Mouse (Mus musculus) CH12.LX (cell line): ENCODE results near the gene Irx4. TPM values are rescaled to one million over a fixed set of nuclear protein-coding genes. Genes with fewer than 3 reads are reported as not detected.

ENCODE experiments used
- DNase-seq: peaks from one replicate; pipeline ENCODE4 v3.0.0-alpha.2; 2013; ENCODE audit errors: extremely low read depth
- H3K27ac ChIP-seq: 2 replicates; pipeline ENCODE4 v1.5.1; 2012; ENCODE audit warnings: low read depth, mild to moderate bottlenecking, control low read depth, moderate library complexity; ENCODE audit not compliant: insufficient read depth
- H3K27me3 ChIP-seq: replicated peaks from 2 replicates; pipeline ENCODE3; 2012; ENCODE audit warnings: inconsistent platforms
- H3K36me3 ChIP-seq, 2 experiments: replicated peaks in 1 of 2; 2 replicates each; pipeline versions ENCODE3 to v1.6.1; 2012; ENCODE audit warnings: inconsistent platforms in 1 of 2, low read length in 1 of 2, mild to moderate bottlenecking in 1 of 2, mixed read lengths in 1 of 2, moderate library complexity in 1 of 2; ENCODE audit not compliant: control insufficient read depth in 1 of 2, insufficient read depth in 1 of 2
- H3K4me1 ChIP-seq, 2 experiments: 2 replicates each; pipeline ENCODE4 v1.6.1; 2012; ENCODE audit warnings: inconsistent platforms in 1 of 2, moderate library complexity in 1 of 2; ENCODE audit not compliant: insufficient read depth in 2 of 2, control insufficient read depth in 1 of 2
- H3K4me2 ChIP-seq: 2 replicates; pipeline ENCODE4 v1.6.1; 2012; ENCODE audit warnings: low read depth, mild to moderate bottlenecking, control low read depth; ENCODE audit not compliant: poor library complexity, insufficient read depth, severe bottlenecking
- H3K4me3 ChIP-seq, 3 experiments: fragments of 150-350 bp in 1 of 3; sonication (generic) in 1 of 3; replicated peaks in 1 of 3; 2 replicates each; pipeline versions ENCODE3 to v1.5.1; 2011 to 2012; ENCODE audit warnings: low read depth in 2 of 3, low read length in 2 of 3, mild to moderate bottlenecking in 2 of 3, moderate library complexity in 2 of 3, control low read depth in 1 of 3, improper control_type of control experiment in 1 of 3, inconsistent platforms in 1 of 3, mixed read lengths in 1 of 3; ENCODE audit not compliant: poor library complexity in 1 of 3
- H3K79me2 ChIP-seq: replicated peaks from 2 replicates; pipeline ENCODE4 v1.6.1; 2012; ENCODE audit warnings: mild to moderate bottlenecking, moderate library complexity; ENCODE audit not compliant: control insufficient read depth, poor library complexity, insufficient read depth, severe bottlenecking; ENCODE audit errors: extremely low read depth
- H3K9ac ChIP-seq: 2 replicates; pipeline ENCODE4 v1.6.1; 2012; ENCODE audit warnings: low read depth, mild to moderate bottlenecking, control low read depth, moderate library complexity; ENCODE audit not compliant: insufficient read depth
- H3K9me3 ChIP-seq: replicated peaks from 2 replicates; pipeline ENCODE3; 2012; ENCODE audit warnings: low read length, inconsistent platforms, mixed read lengths
- BHLHE40 ChIP-seq: IDR thresholded peaks from 2 replicates; pipeline ENCODE4 v1.6.1; 2011; ENCODE audit warnings: mild to moderate bottlenecking, low read depth, low read length, improper control_type of control experiment
- E2F4 ChIP-seq: IDR thresholded peaks from 2 replicates; pipeline ENCODE4 v1.6.1; 2011; ENCODE audit warnings: low read depth, low read length, improper control_type of control experiment; ENCODE audit not compliant: insufficient replicate concordance
- ELF1 ChIP-seq: IDR thresholded peaks from 2 replicates; pipeline ENCODE4 v1.6.1; 2014; ENCODE audit warnings: low read depth, mild to moderate bottlenecking, inconsistent platforms, low read length, improper control_type of control experiment
- ETS1 ChIP-seq: conservative IDR thresholded peaks from 2 replicates; pipeline ENCODE4 v1.6.1; 2012; ENCODE audit warnings: low read depth, mild to moderate bottlenecking, inconsistent platforms, low read length, improper control_type of control experiment, moderate library complexity
- GABPA ChIP-seq: IDR thresholded peaks from 2 replicates; pipeline ENCODE4 v1.6.1; 2012; ENCODE audit warnings: low read depth, low read length, improper control_type of control experiment, inconsistent platforms; ENCODE audit not compliant: insufficient replicate concordance
- HCFC1 ChIP-seq: IDR thresholded peaks from 2 replicates; pipeline ENCODE4 v1.6.1; 2012; ENCODE audit warnings: low read depth, mild to moderate bottlenecking, inconsistent platforms, low read length, improper control_type of control experiment
- IRF4 ChIP-seq: IDR thresholded peaks from 2 replicates; pipeline ENCODE4 v1.6.1; 2014; ENCODE audit warnings: low read depth, mild to moderate bottlenecking, inconsistent platforms, low read length, improper control_type of control experiment
- KAT2A ChIP-seq: IDR thresholded peaks from 2 replicates; pipeline ENCODE4 v1.6.1; 2012; ENCODE audit warnings: low read length, improper control_type of control experiment, inconsistent platforms; ENCODE audit not compliant: insufficient replicate concordance
- MAX ChIP-seq: IDR thresholded peaks from 2 replicates; pipeline ENCODE4 v1.6.1; 2011; ENCODE audit warnings: low read length, improper control_type of control experiment
- NELFE ChIP-seq: IDR thresholded peaks from 2 replicates; pipeline ENCODE4 v1.6.1; 2011; ENCODE audit warnings: low read depth, low read length, improper control_type of control experiment
- NRF1 ChIP-seq: IDR thresholded peaks from 2 replicates; pipeline ENCODE4 v1.6.1; 2014; ENCODE audit warnings: low read depth, mild to moderate bottlenecking, inconsistent platforms, low read length, improper control_type of control experiment, moderate library complexity
- PAX5 ChIP-seq: IDR thresholded peaks from 2 replicates; pipeline ENCODE4 v1.6.1; 2012; ENCODE audit warnings: low read length, inconsistent platforms, mixed read lengths
- POLR2AphosphoS2 ChIP-seq: IDR thresholded peaks from 2 replicates; pipeline ENCODE4 v1.6.1; 2011; ENCODE audit warnings: low read depth, low read length, improper control_type of control experiment
- TBP ChIP-seq: conservative IDR thresholded peaks from 2 replicates; pipeline ENCODE4 v1.6.1; 2011; ENCODE audit warnings: low read depth, low read length, improper control_type of control experiment
- UBTF ChIP-seq: IDR thresholded peaks from 2 replicates; pipeline ENCODE4 v1.6.1; 2012; ENCODE audit warnings: low read depth, mild to moderate bottlenecking, inconsistent platforms, low read length, improper control_type of control experiment, moderate library complexity
- USF1 ChIP-seq: IDR thresholded peaks from 2 replicates; pipeline ENCODE4 v1.6.1; 2014; ENCODE audit warnings: low read depth, mild to moderate bottlenecking, inconsistent platforms, low read length, improper control_type of control experiment
- ZC3H11A ChIP-seq: IDR thresholded peaks from 2 replicates; pipeline ENCODE4 v1.6.1; 2012; ENCODE audit warnings: low read depth, mild to moderate bottlenecking, inconsistent platforms, low read length, improper control_type of control experiment
- ZMIZ1 ChIP-seq: IDR thresholded peaks from 2 replicates; pipeline ENCODE4 v1.6.1; 2012; ENCODE audit warnings: low read depth, mild to moderate bottlenecking, inconsistent platforms, low read length, improper control_type of control experiment
- ZNF384 ChIP-seq: IDR thresholded peaks from 2 replicates; pipeline ENCODE4 v1.6.1; 2012; ENCODE audit warnings: low read depth, low read length, improper control_type of control experiment, inconsistent platforms
- dilution Hi-C: fragments of 300-500 bp; cut with MboI; formaldehyde crosslinking; loops from 2 replicates; pipeline ENCODE4 v1.14.3; 2020; ENCODE audit warnings: low sequenced_read_pairs; ENCODE audit not compliant: extremely low pct_unique_long_range_greater_than_20kb, extremely low pct_ligation_motif_present
- in situ Hi-C: fragments of 300-500 bp; cut with MboI; formaldehyde crosslinking; loops from 3 replicates; pipeline ENCODE4 v1.14.3; 2019; ENCODE audit warnings: low sequenced_read_pairs, low pct_ligation_motif_present, low pct_unique_long_range_greater_than_20kb, mixed read lengths
- polyA plus RNA-seq: library from polyadenylated mRNA; unstranded; fragments of >175 nt; gene quantifications from 2 replicates; pipeline ENCODE4 v1.2.1, GENCODE M21; 2012; ENCODE audit warnings: low read depth; ENCODE audit not compliant: insufficient read length
- total RNA-seq, 2 experiments: library from RNA; depleted of rRNA; stranded (reverse); fragments of 300-350 nt in 1 of 2; fragments of >200 nt in 1 of 2; gene quantifications; 2 replicates each; pipeline ENCODE4 v1.2.3; 2012 to 2014

Irx4 gene
- total and polyA plus RNA-seq, 3 experiments: not detected

GRCm38 (mm10) chr13:73269251-73269650, 9.0 kb downstream of the Irx4 start:
- H3K9ac ChIP-seq: no peak overlapping the region
- H3K36me3 ChIP-seq: no peaks in the 10 kb centered on the region
- in situ Hi-C loops: no loop called here
- H3K9me3 ChIP-seq: no peaks in the 10 kb centered on the region
- H3K27me3 ChIP-seq: peaks cover 72% of the 10 kb centered on the region
- DNase-seq: no peak
- TF ChIP-seq KAT2A: no peak
- no peak for TF ChIP-seq HCFC1
- TF ChIP-seq PAX5: no peak
- TF ChIP-seq POLR2AphosphoS2: no peak
- TF ChIP-seq GABPA: no peak
- TF ChIP-seq USF1: no peak
- TF ChIP-seq TBP: no peak
- no peak for TF ChIP-seq ZNF384
- no peak for TF ChIP-seq NRF1
- no peak for TF ChIP-seq UBTF
- no peak for TF ChIP-seq ELF1
- dilution Hi-C loops: no loop called here
- no peak overlapping the region for H3K27ac ChIP-seq
- H3K4me3 ChIP-seq: no peak overlapping the region
- H3K4me1 ChIP-seq: peaks cover 12 to 46% of the 10 kb centered on the region in 2 experiments
- no peaks in the 10 kb centered on the region for H3K79me2 ChIP-seq
- no peak overlapping the region; the same call in 1 of the 2 replicates for H3K4me2 ChIP-seq

GRCm38 (mm10) chr13:73269891-73270290, 9.6 kb downstream of the Irx4 start:
- H3K4me2 ChIP-seq: no peak overlapping the region
- no peak overlapping the region for H3K9ac ChIP-seq
- H3K36me3 ChIP-seq: no peaks in the 10 kb centered on the region
- in situ Hi-C loops: no loop called here
- no peaks in the 10 kb centered on the region for H3K79me2 ChIP-seq
- H3K4me3 ChIP-seq: no peak overlapping the region
- dilution Hi-C loops: no loop called here
- no peak for DNase-seq
- no peak for TF ChIP-seq MAX
- no peak for TF ChIP-seq ZMIZ1
- no peak for TF ChIP-seq TBP
- TF ChIP-seq NELFE: no peak
- no peak for TF ChIP-seq IRF4
- no peak for TF ChIP-seq PAX5
- no peak for TF ChIP-seq E2F4
- TF ChIP-seq ETS1: no peak
- TF ChIP-seq ZC3H11A: no peak
- no peak for TF ChIP-seq KAT2A
- TF ChIP-seq BHLHE40: no peak
- no peaks in the 10 kb centered on the region for H3K9me3 ChIP-seq
- H3K27ac ChIP-seq: no peak overlapping the region
- peaks cover 12 to 53% of the 10 kb centered on the region in 2 experiments for H3K4me1 ChIP-seq
- peaks cover 70% of the 10 kb centered on the region for H3K27me3 ChIP-seq
